Mouse (Mus musculus) c-Kit-positive CD71-positive TER-119-positive erythroid progenitor cells, embryonic 14.5 days (primary cell): ENCODE results near the gene Hnrnpu.

Experiments
- DNase-seq: peaks from one replicate; pipeline ENCODE4 v3.0.0-alpha.2; 2013; ENCODE audit warnings: low spot score

The Hnrnpu gene

DNA sequence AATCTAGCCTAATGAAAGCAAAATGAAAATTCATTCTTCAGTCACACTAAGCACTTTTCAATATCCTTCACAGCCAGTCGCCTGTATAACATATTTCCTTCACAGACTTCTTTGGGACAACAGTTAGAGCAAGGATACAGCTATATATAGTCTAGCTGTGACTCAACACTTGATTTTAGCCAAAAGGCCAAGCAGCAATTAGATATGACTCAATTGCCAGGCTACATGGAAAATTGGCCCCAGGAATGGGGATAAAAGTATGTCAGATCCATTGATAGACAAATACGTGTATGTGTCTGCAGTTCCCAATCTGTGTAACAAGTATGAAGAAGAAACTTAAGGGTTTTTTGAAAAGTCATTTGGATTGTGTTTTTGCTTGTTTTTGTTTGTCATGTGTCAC lies 2.6 kb upstream of the Hnrnpu start:
- no peak for DNase-seq

DNA sequence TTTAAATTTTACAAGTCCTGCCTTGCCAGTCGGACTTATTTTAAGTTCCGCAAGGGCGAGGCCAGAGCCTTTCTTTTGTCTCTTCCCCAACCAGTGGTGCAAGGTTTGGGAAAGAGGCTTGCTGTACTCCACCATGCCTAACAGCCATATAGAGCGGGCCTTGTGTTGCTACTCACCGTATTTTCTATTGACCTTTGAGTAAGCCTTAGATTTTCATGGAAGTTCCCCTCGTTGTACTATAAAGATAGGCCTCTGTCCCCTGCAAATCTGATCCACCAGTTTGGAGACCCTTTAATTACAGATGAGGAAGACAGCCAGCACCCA lies 683 bp upstream of the Hnrnpu start:
- no peak for DNase-seq

DNA sequence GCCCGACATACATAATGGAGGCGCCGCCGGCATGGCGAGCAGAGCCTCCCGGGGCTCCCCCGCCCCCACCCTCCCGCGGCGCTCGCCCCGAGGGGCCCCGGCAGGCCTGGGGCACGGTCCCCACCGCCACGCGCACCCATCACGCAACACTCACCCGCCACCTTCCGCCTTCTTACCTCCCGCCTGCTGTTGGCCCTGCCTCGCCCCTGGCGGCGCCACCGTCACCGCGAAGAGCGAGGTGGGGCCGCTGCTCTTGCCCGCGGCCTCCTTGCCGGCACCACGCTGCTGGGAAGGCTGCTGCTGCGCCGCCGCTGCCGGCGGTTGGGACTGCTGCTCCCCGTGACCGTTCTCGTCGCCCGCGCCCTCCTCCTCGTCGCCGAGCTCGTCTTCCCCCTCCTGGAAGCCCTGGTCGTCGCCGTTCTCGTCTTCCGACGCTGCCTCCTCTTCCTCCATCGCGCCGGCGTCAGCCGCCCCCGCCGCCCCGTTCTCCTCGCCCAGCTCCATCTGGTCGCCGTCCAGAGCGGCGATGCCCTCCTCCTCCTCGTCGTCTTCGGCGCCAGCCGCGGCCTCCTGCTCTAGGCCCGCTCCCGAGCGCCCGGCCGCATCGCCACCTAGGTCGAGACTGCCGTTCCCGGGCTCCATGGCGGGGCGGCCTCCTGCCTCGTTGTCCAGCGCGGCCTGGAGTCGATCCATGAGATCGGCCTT lies 668 bp downstream of the Hnrnpu start:
- no peak for DNase-seq

DNA sequence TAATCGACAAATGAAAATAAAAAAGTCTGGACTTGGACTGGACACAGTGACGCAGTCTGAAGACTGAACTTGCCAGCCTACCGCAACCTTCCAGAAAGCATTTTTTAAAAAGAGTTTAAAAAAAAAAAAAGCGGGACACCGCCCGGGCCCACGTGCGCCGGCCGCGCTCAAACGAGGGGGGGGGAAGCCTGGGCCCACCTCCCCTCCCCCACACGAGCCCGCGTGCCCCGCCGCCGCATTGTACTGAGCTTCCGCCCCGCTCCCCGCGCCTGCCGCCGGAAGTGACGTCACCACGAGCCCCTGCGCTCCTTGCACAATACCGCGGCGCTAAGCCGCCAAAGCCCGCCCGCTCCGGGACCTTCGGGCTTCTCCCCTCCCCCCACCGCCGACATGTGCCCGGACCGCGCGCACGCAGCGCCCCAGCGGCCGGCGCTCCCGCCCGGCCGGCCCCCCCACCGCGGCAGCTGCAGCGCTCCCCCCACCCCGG lies 1.3 kb downstream of the Hnrnpu start:
- peak; percentile 87 for DNase-seq

DNA sequence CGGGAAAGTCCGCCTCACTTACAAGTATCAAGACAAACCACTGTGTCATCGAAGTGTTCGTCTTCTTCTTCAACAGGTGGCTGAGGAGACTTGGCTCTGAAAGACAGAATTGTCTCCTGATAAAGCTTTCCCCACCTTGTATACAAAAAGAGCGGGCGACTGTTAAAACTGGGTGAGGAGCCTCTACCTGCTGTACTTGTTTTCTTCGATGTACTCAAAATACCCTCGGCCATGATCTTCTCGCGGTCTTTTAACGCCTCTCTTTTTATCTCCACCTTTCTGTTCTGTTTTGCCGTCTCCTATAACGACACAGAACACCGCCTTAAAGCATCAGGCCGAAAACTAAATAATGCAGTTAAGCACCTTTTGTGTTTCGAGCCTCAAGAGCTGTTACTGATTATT lies 1.7 kb downstream of the Hnrnpu start:
- DNase-seq: peak; percentile 53

DNA sequence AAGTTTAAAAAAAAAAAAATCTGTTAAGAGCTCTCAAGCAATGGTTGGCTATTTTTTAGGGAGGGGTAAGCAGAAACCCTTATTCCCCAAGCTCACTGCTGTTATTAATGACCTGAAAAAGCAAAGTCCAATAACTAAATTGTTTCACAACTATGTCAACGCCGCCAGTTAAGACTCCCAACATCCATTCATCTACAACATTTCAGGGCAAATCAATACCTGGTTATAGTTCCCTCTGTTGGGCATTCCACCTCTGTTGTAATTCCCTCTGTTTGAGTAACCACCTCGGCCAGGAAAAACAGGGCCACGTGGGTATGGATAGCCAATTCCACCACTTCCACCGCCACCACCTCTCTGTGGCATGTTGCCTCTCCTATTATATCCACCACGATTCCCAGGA lies 7.7 kb downstream of the Hnrnpu start:
- no peak for DNase-seq

DNA sequence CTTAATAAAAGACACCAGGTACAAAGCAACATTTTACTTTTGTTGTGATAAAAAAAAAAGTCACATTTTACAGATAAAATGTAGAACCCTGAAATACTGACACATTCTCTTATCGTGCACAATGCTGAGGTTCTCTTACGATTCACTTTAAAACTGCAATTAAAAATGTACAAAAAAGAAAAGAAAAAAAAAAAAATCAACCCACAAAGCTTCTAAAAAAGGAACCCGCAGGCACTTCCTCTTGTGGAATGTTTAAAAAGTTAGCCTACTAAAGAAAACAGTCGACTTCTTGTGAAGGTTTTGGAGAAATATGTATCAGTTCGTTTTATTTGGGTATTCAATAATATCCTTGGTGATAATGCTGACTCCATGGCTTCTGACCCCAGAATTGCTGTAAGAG lies 8.6 kb downstream of the Hnrnpu start:
- no peak for DNase-seq

DNA sequence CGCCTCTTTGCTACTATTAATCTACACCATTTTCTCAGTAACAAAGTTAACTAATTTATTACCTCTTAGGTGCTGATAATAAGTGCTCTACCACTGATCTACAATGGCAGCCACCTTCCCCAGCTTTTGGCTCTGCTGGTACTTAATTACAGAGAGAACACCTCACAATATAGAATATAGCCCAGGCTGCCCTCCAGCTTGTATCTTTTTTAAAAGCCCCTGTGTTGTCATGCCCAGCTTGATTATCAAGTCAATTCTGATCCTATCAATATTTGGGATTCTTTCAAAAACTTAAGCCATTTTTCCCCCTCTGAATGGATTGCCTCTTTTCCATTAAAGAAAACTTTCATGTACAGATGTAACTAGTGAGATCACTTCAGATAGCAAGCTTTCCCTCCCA lies 10.6 kb downstream of the Hnrnpu start:
- no peak for DNase-seq

DNA sequence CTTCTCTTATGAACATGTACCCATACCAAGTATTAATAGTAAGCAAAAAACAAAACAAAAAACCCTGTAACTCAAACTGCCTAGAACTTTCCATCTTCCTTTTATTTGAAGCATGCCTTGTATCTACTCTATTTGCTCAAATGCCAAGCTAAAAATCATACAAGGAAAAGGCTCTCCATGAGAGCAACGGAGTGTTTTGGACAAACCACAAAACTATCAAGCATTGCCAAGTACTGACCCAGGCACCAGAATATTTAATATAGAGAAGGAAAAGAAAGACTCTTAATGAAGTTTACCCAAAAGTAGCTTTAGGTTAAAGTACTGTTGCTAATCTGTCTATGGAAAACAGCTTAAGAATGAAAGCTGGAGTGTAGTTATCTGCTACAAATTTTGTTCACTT lies 11.2 kb downstream of the Hnrnpu start:
- no peak for DNase-seq

DNA sequence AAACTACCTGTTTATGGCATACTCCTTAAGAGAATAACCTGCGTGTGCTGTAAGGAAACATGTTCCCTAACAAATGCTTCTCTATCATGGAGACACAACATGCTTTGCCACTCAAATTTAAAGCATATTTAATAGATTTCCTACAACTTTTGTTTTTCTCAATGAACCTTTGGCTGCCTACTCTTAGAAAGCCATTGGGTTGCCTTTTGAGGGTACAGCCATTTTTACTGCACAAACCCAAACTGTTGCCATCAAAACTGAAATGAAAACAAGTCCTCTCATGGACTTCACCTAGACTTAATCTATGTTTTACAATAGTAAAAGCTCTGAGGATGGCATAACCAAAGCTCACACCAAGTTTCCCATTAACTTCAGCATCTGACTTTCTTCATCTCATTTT lies 13.0 kb downstream of the Hnrnpu start:
- DNase-seq: no peak

DNA sequence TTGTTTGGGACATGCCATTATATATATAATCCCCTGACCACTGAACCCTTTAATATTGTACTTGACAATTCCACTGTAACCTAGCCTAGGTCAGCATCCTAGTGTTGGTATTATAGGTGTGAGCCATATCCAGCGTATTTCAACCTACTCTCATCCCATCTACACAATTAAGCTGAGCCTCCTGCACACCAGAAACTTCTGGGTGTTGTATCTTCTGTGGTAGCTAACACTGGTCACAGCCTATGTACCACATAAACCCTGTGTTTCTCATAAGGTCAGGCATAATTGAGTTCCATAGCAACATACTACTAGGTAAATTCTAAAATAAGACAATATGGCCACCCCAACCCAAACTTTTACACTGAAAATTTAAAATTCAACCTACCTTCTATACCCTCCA lies 14.4 kb downstream of the Hnrnpu start:
- DNase-seq: no peak

DNA sequence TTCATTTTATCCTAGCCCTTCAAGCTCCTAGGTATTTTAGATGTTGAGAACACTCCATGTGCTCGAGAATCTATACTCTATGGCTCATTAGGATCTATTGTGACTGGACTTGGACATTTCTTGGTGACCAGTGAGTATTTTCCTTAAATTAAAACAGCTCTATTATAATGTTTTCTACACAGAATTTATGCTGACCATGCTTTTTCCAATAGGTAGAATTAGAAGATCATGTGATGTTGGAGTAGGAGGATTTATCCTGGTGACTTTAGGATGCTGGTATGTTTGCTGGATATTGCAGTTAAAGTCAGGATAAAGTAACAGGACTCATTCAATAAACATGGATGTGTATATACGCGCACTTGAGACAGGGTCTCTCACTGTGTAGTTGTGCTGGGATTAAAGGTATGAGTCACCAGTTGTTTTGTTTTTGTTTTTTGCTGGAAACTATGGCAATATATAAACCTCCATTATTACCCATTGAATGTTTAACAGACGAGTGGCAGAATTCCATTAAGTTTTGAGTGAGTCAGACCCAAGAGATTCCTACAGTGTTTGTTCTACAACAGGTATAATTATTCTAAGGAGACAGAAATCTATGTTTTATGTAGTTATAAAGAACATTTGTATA lies 15.8 kb downstream of the Hnrnpu start:
- DNase-seq: no peak

DNA sequence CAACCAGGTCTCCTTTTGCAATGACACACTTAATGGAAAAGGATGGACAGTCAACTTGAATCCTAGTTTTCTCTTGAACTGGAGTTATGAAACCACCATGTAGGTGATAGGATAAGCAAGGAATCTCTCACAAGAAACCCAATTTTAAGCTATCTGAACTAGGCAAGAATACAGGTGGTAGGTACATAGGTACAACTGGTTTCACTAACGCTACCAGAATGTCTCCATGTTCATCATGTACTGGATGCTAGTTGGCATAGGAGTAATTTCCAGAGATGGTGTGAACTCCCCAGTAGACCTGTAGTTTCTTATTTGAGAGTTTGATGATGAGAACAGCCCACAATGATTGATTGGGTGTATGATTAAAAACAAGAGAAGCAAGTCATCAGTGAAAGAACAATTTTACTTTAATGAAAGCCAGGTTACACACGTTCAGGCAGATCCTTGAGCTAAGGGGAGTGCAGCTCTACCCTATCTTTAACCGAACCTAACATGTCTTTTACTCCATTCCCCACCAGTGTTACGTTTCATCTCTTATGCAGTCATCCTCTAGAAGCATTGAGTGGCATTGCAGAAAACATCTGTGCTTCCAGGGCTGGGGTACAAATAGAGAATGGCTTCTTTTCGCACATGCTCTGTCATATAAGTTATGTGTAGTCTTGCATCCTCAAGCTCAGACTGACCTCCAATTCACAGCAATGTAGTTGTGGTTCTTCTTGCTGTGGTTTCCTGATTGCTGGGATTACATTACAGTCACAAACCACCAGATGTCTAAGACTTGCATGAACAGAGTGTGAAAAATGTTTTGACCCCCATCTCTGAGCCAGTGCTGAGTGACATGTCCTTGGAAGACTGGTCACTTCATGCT lies 16.6 kb downstream of the Hnrnpu start:
- no peak for DNase-seq

DNA sequence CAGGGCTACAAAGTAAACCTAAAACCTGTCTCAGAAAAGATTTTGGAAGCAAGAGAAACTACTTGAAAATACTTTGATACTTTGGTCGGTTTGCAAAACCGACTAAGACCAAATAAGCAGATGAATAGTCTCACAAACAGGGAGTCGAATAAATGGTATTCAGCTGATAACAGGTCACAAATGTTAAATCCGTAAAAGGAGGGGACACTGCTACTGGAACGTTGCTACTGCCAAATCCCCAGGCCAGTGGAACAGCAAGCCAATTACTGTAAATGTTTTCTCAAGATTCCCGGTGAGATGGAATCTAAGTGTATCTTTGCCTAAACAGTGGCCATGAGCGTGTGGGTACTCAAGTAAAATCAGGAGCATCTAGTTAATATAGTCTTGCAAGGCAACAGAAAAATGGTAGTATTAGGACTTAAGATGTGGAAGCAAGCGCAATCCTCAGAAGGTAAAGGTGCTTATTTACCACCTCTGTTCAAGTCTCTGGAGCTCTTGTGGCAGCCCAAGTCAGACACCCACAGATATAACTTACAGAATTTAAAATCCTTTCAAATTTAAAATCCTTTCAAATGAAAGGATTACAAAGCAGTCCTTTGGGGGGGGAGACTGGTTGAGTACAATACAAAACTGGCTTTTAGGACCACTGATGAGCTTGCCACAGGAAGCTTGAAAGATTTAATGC lies 17.4 kb downstream of the Hnrnpu start:
- no peak for DNase-seq

DNA sequence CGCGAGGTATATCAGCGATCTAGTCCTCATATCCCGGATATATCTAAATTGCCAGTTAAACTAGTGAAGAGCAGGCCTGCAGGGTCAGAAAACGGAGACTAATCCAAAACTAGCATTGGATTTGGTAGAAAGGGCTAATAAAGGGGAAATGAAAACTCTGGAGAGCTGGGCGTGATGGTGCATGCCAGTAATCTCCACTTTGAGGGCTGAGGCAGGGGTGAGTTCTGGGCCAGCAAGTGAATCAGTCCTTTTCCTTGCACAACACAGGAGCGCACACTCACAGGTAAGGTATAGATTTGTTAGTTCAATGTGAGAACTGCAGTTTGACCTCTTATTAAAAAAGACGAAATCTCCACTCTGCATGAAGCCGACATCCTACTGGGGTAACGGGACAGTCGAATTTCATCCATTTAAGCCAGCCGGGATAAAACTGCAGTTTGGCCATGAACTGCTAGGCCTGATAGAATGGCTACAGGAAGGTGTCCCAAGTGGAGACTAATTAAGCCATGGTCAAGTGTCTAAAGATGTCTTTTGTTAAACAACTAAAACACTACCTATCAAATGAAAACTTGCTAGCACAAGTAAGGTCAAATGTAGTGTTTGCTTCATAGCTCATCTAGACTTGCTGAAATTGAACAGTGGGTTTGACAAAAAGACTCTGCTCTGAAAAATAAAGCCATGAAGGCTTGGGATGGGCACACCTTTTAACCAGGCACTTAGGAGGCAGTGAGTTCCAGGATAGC lies 18.1 kb downstream of the Hnrnpu start:
- DNase-seq: peak; percentile 52

DNA sequence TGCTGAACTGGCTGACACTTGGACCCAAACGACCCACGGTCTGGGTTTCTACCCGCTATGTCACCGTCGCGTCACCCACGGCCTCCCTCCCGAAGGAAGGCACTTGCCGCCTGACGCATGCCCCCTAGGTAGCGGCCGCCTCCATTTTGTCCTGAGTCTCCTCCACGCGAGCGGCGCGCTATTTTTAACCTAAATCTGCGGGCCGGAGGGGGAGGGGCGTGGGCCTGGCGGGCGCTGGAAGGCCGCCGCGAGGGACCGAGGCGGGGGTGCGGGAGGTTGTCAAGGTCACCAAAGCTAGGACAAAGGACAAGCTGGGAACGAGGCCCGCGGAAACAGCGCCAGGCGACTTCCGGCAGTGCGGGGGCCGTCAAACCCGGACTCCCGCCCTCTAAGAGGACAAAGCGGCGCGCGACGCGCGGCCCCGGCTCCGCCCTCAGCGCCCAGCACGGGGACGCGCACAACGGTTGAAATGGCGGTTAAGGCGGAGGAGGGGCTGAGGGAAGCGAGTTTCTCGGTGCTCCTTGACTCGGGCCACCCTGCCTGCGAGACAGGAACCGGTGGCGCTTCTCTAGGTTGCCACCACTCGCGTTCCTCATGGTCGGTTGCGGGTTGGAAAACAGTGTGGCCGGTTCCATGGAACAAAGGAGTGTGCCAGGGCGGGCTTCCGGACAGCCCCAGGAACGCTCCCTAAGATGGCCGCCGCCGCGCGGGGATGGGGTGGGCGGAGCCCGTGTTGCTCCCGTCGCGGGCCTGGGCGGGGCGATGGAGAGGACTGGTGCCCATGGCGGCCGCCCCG lies 19.0 kb downstream of the Hnrnpu start, which contains the start of gene Cox20:
TSS of gene Cox20 (plus strand) at position 742 of the 796 bp plus-strand sequence.
- peak; percentile 94 for DNase-seq

DNA sequence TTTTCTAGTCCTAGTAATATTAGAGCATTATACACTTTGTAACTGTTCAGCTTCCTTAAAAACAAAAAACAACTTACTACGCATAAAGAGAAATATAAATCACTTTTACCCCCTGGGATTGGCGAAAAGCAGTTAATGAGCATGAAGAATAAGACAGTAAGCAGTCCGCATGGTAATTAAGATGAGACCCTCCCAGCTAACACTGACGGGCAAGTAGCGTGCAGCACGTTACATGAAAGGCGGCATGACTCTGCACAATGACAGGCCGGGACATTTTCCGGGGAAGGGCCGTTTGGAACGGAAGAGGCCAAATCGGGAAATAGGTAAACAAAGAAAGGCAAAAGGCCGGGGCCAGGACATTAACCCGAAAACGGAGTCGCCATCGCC lies 19.6 kb downstream of the Hnrnpu start:
- DNase-seq: peak; percentile 87

DNA sequence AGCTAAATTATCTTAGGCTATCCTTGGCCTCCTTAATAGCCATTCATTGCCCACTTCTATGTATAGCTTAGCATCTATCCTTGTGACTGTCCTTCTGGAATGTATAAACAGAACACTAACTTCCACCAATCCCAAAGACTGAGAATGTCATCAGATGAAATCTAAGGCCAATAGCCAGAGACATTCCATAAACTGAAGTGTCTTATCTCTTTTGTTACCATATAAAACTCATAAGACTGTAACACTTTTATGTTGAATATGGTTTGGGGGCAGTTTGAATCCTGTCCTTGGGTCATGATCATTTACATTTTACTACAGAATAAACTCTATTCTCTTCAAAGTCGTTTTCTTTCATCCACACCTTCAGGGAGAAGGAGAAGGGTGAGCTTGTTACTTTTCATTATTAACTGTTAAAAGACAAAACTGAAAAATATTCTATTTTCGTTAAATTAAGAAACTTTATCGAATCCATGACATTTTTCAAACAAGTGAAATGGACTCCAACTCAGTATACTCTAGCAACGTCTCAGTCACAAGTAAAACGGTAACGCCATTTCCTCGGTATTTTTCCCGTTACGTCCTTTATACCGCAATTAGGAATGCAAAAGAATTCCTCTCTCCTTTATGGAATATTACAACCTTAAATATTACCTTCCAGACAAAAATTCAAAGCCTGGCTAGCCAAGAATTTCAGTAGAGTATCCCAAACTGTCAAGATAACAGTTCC lies 20.2 kb downstream of the Hnrnpu start:
- peak; percentile 53 for DNase-seq

DNA sequence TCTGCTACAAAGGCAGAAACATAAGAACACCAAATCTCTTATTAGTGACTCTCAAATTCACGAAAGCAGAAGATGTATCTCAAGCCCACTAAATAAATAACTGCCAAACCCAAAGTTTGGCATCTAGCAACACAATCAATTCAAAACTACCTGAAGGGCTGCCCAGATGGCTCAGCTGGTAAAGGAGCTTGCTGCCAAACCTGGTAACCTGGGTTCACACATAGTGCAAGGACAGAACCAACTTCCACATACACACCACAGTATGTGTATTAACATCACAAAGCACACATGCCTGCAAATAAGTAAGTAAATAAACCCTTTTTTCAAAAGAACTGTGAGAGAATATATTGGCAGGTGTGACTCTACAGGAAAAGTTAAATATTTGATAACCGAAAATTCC lies 23.4 kb downstream of the Hnrnpu start:
- DNase-seq: no peak

DNA sequence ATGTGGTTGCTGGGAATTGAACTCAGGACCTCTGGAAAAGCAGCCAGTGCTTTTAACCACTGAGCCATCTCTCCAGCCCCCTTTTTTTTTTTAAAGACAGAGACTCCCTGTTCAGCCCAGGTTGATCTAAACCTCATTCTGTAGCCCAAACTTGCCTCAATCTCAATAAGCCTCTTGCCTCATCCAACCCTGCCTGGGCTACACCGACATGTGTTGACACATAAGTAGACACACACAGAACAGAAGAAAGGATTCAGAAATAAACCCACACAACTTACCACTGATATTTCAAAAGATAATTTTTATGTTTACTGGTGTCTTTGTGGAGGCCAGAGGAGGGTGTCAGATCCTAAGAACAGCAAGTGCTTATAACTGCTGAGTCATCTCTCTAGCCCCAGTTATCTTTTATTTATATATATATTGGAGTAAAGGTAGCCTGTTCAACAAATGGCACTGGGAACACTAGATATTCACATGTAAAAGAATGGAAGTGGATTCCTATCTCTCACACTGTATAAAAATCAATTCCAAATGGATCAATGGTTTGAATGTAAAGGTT lies 24.5 kb downstream of the Hnrnpu start:
- peak; percentile 73 for DNase-seq
